Mouse (Mus musculus): ENCODE measurements around the gene Fgfr2.
"Not testable (repeated sequence)": the region's sequence is repeated elsewhere in the genome, so short reads cannot be mapped to it uniquely, and the experiment has no call there.

Fgfr2 gene

GRCm38 (mm10) chr7:130593375-130594239 is 2529.5 kb downstream of the Fgfr2 start:
- not testable (repeated sequence) for DNase-seq (ENCODE audit: low read depth in 1 of 2, low spot score in 2 of 2)

DNA sequence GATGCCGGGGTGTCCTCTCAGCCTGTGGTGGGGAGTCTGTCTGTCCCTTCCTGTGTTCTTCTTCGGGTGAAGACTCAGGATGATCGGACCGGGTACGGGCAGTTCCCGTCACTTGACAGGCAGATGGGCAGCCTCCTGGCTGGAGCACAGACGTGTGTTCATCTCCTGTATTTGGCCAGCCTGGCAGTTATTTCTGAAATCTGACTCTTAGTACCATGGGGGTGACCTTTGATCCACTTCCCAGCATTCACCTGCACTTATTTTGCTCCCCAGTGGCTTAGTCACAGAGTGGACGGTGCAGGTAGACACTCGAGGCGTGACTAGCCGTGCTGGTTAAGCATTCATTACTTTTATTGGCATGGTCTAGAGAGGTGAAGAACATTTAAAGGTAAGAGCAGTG is 2530.2 kb downstream of the Fgfr2 start:
- DNase-seq (ENCODE audit: low read depth in 1 of 2, low spot score in 2 of 2) = not testable (repeated sequence)

- DNase-seq (ENCODE audit: low read depth in 1 of 2, low spot score in 2 of 2) = no peak
Observed at GRCm38 (mm10) chr7:130590845-130591437, 2532.2 kb downstream of the Fgfr2 start.

DNA sequence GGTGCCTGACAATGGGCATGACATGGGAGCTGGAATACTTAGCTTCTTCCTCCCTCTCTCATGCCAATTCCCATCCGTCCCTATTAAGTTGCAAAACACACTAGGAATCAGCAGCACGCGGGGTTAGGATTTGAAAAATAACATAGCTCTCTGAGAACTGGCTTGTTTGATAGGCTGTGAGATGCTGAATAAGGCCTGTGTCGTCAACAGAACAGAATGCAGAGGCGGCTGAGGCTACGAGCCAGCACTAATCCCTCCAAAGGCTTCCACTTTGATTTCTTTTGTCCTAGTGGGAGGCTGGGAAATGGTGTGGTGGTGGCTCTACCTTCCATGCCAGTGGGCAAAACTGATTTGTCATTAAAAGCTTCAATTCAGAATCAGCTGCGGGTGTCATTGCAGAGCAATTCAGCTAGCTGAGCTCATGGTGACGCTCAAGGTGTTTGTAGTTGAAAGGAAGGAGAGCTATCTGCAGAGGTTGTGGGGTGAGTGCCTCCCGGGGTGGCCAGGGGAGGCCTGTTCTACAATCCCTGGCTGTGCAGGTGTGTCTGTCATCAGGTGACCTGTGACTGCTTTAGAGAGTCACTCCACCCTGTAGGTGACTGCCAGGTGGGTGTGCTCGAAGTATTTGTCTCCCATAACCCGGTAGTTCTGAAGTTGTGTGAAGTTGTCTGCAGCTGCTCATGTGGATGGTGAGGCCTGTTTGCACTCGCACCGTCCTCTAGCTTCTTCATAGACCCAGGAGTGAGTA is 2532.9 kb downstream of the Fgfr2 start:
- no peak for DNase-seq (ENCODE audit: low read depth in 1 of 2, low spot score in 2 of 2)

GRCm38 (mm10) chr7:130586521-130587072 is 2536.6 kb downstream of the Fgfr2 start:
- DNase-seq (ENCODE audit: low read depth in 1 of 2, low spot score in 2 of 2) = no peak

DNA sequence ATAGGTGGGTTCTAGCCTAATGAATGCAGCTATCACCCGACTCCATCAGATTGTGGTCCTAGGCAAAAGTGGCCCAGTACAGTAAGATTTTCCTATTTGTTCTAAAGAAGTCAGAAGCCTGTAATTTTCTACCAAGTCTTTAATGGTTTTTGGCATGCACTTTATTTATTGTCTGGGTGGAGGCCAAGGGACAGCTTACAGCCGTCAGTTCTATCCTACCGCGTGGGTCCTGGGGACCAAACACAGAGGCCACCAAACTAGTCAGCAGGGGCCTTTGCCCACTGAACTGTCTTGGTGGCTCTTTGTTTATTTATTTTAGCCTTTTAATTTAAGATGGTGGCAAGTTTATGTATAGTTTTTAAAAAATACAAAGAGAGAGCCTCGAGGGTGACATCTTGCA is 2544.5 kb downstream of the Fgfr2 start:
- DNase-seq (ENCODE audit: low read depth in 1 of 2, low spot score in 2 of 2) = no peak

GRCm38 (mm10) chr7:130578066-130578465 is 2545.1 kb downstream of the Fgfr2 start:
- no peak for DNase-seq (ENCODE audit: low read depth in 1 of 2, low spot score in 2 of 2)

- no peak for DNase-seq (ENCODE audit: low read depth in 1 of 2, low spot score in 2 of 2)
Observed at GRCm38 (mm10) chr7:130577388-130578003, 2545.7 kb downstream of the Fgfr2 start, which contains the start of gene Tacc2. TSS of gene Tacc2 (plus strand) at chr7:130577438.

GRCm38 (mm10) chr7:130576981-130577380 is 2546.2 kb downstream of the Fgfr2 start:
- DNase-seq (ENCODE audit: low read depth in 1 of 2, low spot score in 2 of 2) = no peak

DNA sequence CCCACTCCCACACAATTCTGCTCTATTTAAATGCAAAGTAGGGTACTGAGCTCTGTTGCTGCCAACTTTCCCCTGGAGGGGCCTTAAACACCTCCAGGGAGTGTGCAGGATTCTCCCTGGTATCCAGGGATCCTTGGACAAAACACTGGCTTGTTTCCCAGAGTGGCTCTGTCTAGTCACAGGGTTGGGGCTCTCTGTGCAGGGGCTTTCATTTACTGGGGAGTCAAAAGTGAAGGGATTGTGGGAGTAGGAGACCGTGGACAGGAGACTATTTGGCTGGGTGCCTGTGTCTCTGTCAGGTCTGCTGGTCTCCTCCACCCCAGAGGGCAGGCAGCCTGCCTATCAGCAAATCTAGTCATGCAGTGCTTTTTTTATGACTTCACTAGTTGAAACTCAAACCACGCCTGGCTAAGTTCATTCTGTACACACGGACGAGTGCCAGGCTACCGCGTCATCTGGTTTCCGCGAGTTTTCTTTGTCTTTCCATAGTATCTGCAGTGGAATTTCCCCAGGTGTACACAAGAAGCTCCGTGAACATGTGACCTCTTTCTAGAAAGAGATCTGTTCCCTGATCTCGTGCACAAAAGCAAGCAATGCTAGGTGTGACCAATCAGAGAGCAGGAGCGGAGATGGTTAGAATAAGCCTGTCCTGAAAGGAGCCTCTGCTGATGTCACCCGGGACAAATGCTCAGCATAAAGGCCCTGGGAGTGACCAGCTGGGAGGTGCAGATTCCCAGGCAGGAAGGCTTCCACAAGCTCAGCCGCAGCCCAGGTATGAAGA is 2548.7 kb downstream of the Fgfr2 start:
- no peak for DNase-seq (ENCODE audit: low read depth in 1 of 2, low spot score in 2 of 2)

GRCm38 (mm10) chr7:130573746-130574145 is 2549.4 kb downstream of the Fgfr2 start:
- DNase-seq (ENCODE audit: low read depth in 1 of 2, low spot score in 2 of 2) = no peak

DNA sequence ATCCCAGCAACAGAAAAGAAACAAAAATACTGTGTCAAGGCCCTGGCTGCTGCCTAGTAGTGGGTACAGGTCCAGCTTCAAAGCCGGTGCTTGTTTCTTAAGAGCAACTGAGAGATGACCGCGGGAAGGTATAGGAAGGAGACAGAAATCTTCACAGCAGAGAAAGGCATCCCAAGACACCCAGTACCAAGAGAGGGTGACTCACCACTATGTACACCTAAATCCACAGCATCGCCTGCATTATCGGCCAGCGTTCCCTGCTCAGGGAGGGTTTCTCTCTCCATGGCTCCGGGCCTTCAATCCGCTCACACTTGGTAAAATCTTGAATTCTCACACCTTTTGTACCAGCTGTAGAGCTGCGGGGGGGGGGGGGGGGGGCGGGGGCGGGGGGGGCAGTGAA is 2550.3 kb downstream of the Fgfr2 start, which contains the start of gene Nsmce4a:
Nsmce4a (minus strand) TSS at position 298 of the 400 bp plus-strand sequence.
- DNase-seq (ENCODE audit: low read depth in 1 of 2, low spot score in 2 of 2) = no peak

GRCm38 (mm10) chr7:130570472-130570871 is 2552.7 kb downstream of the Fgfr2 start:
- no peak for DNase-seq (ENCODE audit: low read depth in 1 of 2, low spot score in 2 of 2)

- DNase-seq (ENCODE audit: low read depth in 1 of 2, low spot score in 2 of 2) = no peak
Observed at GRCm38 (mm10) chr7:130568783-130569436, 2554.2 kb downstream of the Fgfr2 start.

DNA sequence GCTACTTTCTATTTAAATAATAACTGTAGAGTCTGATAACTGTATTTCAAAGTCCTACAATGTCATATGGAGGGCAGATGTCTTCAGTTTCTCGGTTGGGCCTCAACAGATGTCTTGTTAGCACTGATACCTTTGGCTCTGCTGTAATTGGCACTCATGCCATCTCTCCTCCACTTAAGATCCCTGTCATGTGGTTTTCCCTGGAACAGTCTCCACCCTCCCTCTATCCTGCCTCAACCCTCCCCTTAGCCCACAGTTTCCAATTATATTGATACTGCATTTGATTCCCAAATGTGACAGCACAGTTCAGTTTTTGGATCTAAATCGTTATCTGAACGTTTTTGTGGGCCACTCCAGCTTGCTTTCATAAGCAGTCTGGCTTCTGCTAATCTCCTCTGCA is 2558.6 kb downstream of the Fgfr2 start:
- DNase-seq (ENCODE audit: low read depth in 1 of 2, low spot score in 2 of 2) = no peak

- DNase-seq (ENCODE audit: low read depth in 1 of 2, low spot score in 2 of 2) = no peak
Observed at GRCm38 (mm10) chr7:130563880-130564279, 2559.3 kb downstream of the Fgfr2 start.

DNA sequence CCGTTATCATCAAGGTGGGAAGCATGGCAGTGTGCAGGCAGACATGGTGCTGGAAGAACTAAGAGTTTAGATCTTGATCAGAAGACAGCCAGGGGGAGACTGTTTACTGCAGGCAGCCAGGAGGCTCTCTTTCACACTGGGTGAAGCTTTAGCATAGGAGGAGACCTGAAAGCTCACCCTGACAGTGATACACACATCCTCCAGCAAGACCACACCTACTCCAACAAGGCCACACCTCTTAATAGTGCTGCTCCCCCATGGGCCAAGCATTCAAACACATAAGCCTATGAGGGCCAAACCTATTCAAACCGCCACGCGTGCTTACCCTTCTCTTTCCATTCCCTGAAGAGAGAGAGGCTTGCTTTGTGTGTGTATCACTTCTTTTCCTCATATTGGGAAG is 2559.9 kb downstream of the Fgfr2 start:
- DNase-seq (ENCODE audit: low read depth in 1 of 2, low spot score in 2 of 2) = no peak

DNA sequence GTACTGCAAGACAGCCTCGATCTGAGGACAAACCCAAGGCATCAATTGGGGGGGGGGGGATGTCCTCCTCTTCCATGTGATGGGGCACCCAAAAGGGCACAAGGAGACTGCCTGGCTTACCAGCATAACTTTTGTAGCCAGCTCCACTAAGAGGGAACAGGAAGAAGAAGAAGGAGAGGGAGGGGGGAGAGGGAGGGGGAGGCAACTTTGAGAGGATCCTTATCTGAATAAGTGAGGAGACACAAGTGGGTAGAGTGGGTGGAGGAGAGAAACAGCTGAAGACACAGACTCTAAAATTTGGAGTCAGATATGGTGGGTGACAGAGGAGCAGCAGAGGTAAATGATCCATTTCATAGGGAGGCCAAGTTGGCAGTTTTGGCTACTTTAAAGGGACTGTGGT is 2562.2 kb downstream of the Fgfr2 start:
- no peak for DNase-seq (ENCODE audit: low read depth in 1 of 2, low spot score in 2 of 2)

GRCm38 (mm10) chr7:130558592-130558991 is 2564.6 kb downstream of the Fgfr2 start:
- no peak for DNase-seq (ENCODE audit: low read depth in 1 of 2, low spot score in 2 of 2)

GRCm38 (mm10) chr7:130555597-130555996 is 2567.6 kb downstream of the Fgfr2 start:
- no peak for DNase-seq (ENCODE audit: low read depth in 1 of 2, low spot score in 2 of 2)

Measured in monocyte, adult 2 months (primary cell).